Mouse (Mus musculus) MEL-GATA-1-ER (cell line): ENCODE results near the gene AI661453.

Source experiments
- DNase-seq: peaks from one replicate; pipeline ENCODE4 v3.0.0-alpha.2; 2012; ENCODE audit warnings: low read depth; ENCODE audit errors: extremely low read depth

Gene AI661453

GRCm38 (mm10) chr17:47465016-47465415 is 28.6 kb downstream of the AI661453 start:
- peak; percentile 51 for DNase-seq

- no peak for DNase-seq
Observed at GRCm38 (mm10) chr17:47466284-47466683, 29.9 kb downstream of the AI661453 start.

- no peak for DNase-seq
Observed at GRCm38 (mm10) chr17:47467659-47468058, 31.2 kb downstream of the AI661453 start.

- no peak for DNase-seq
Observed at GRCm38 (mm10) chr17:47468063-47468462, 31.6 kb downstream of the AI661453 start.

GRCm38 (mm10) chr17:47468466-47468865 is 32.1 kb downstream of the AI661453 start:
- DNase-seq, result no peak

GRCm38 (mm10) chr17:47469642-47470041 is 33.2 kb downstream of the AI661453 start:
- DNase-seq, result no peak

- DNase-seq, result no peak
Observed at GRCm38 (mm10) chr17:47470121-47470520, 33.7 kb downstream of the AI661453 start.

GRCm38 (mm10) chr17:47470686-47471085 is 34.3 kb downstream of the AI661453 start:
- DNase-seq, result no peak

GRCm38 (mm10) chr17:47472435-47473350 is 36.3 kb downstream of the AI661453 start:
- no peak for DNase-seq

- peak; percentile 20 for DNase-seq
Observed at GRCm38 (mm10) chr17:47473434-47473974, 37.1 kb downstream of the AI661453 start.

GRCm38 (mm10) chr17:47474250-47474649 is 37.8 kb downstream of the AI661453 start:
- no peak for DNase-seq

- DNase-seq, result no peak
Observed at GRCm38 (mm10) chr17:47475181-47475580, 38.8 kb downstream of the AI661453 start.

GRCm38 (mm10) chr17:47475714-47476113 is 39.3 kb downstream of the AI661453 start:
- peak; percentile 28 for DNase-seq

GRCm38 (mm10) chr17:47479887-47480286 is 43.5 kb downstream of the AI661453 start:
- DNase-seq, result no peak

GRCm38 (mm10) chr17:47482401-47482800 is 46.0 kb downstream of the AI661453 start:
- DNase-seq, result no peak

- no peak for DNase-seq
Observed at GRCm38 (mm10) chr17:47484241-47484921, 48.0 kb downstream of the AI661453 start.

GRCm38 (mm10) chr17:47484993-47485392 is 48.6 kb downstream of the AI661453 start:
- DNase-seq, result no peak

- DNase-seq, result no peak
Observed at GRCm38 (mm10) chr17:47485791-47486190, 49.4 kb downstream of the AI661453 start.

- DNase-seq, result no peak
Observed at GRCm38 (mm10) chr17:47490791-47491190, 54.4 kb downstream of the AI661453 start.

- no peak for DNase-seq
Observed at GRCm38 (mm10) chr17:47492731-47493130, 56.3 kb downstream of the AI661453 start.

GRCm38 (mm10) chr17:47493653-47494052 is 57.2 kb downstream of the AI661453 start:
- DNase-seq, result no peak

- no peak for DNase-seq
Observed at GRCm38 (mm10) chr17:47494132-47494531, 57.7 kb downstream of the AI661453 start.
